In the genomic region with DNA sequence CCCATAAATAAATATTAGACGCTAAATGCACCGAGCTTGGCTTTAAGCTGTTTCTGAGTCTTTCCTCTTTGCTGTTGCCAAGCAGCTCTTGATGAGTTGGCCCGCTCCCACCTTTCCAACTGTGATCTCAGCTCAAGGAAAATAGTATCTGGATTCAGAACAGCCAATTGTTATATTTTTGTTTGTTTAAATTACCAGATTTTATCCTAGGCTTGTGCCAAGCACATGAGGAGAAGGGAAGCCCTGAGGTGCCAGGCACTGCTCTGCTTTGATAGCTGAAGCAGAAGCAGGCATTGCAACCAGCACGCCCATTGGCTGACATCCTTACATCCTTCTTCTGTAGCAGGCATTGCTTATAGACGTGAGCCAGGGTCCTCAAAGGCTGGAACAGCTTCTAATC, we compare ENCODE assay signal across 22 mouse cellular contexts.
DNase-seq lines count a peak whose midpoint lies in the region; ATAC-seq lines count a peak whose summit lies in the region.
"Had no signal": no experiment of that assay in that cellular context is flagged by ENCODE, and none has a peak within 500 bp of the region (broad histone marks: within the 10 kb centered on the region; RNA-seq: fewer than 3 reads in every experiment).

No protein-coding gene starts in this region.

- peak; percentile 27; the same call in 1 of the 2 replicates for ATAC-seq in forebrain, embryonic 13.5 days
- ATAC-seq: intestine, embryonic 15.5 days had no signal

- H3K9ac ChIP-seq in forebrain, embryonic 13.5 days: no peak overlapping the region
- H3K9ac ChIP-seq: embryonic facial prominence, embryonic 13.5 days; heart, embryonic 13.5 days; hindbrain, embryonic 14.5 days; intestine, embryonic 15.5 days; neural tube, embryonic 15.5 days had no signal

- H3K4me3 ChIP-seq in forebrain, embryonic 13.5 days: no peak overlapping the region
- H3K4me3 ChIP-seq in forebrain, embryonic 10.5 days: no peak overlapping the region
- H3K4me3 ChIP-seq: embryonic facial prominence, embryonic 13.5 days; heart, adult 2 months; heart, embryonic 13.5 days; intestine, embryonic 15.5 days; neural tube, embryonic 15.5 days had no signal

- intact Hi-C loops in heart, postnatal 25 days (cut with DNase I): no loop called here

- H3K27ac ChIP-seq in forebrain, embryonic 13.5 days: no peak overlapping the region
- no peak overlapping the region for H3K27ac ChIP-seq in forebrain, embryonic 10.5 days
- H3K27ac ChIP-seq: embryonic facial prominence, embryonic 13.5 days; heart, adult 2 months; heart, embryonic 13.5 days; hindbrain, embryonic 14.5 days; intestine, embryonic 15.5 days; macrophage; neural tube, embryonic 15.5 days had no signal

- no peaks in the 10 kb centered on the region for H3K36me3 ChIP-seq in forebrain, embryonic 13.5 days (ENCODE audit: poor library complexity, severe bottlenecking)
- no peaks in the 10 kb centered on the region for H3K36me3 ChIP-seq in forebrain, embryonic 10.5 days (replicated peaks)
- H3K36me3 ChIP-seq: embryonic facial prominence, embryonic 13.5 days; heart, embryonic 13.5 days; intestine, embryonic 15.5 days; neural tube, embryonic 15.5 days had no signal

- no peaks in the 10 kb centered on the region for H3K4me1 ChIP-seq in forebrain, embryonic 13.5 days
- H3K4me1 ChIP-seq in forebrain, embryonic 10.5 days: no peaks in the 10 kb centered on the region
- H3K4me1 ChIP-seq: embryonic facial prominence, embryonic 13.5 days; intestine, embryonic 15.5 days; neural tube, embryonic 15.5 days had no signal

- 80% methylated on average over 5 of the region's 5 CpGs for WGBS in forebrain, embryonic 13.5 days
- 83% methylated on average over 5 of the region's 5 CpGs for WGBS in forebrain, embryonic 10.5 days

- no peaks in the 10 kb centered on the region for H3K27me3 ChIP-seq in forebrain, embryonic 13.5 days
- peaks cover under 1% of the 10 kb centered on the region; the same call in 1 of the 2 replicates for H3K27me3 ChIP-seq in forebrain, embryonic 10.5 days (ENCODE audit: poor library complexity, severe bottlenecking)
- H3K27me3 ChIP-seq: embryonic facial prominence, embryonic 13.5 days; heart, embryonic 13.5 days; intestine, embryonic 15.5 days; neural tube, embryonic 15.5 days had no signal

- H3K9me3 ChIP-seq in forebrain, embryonic 13.5 days (replicated peaks): no peaks in the 10 kb centered on the region
- H3K9me3 ChIP-seq in forebrain, embryonic 10.5 days: no peaks in the 10 kb centered on the region
- H3K9me3 ChIP-seq: embryonic facial prominence, embryonic 13.5 days; heart, embryonic 13.5 days; intestine, embryonic 15.5 days; neural tube, embryonic 15.5 days had no signal

- no peak overlapping the region for H3K4me2 ChIP-seq in forebrain, embryonic 13.5 days
- H3K4me2 ChIP-seq: embryonic facial prominence, embryonic 13.5 days; heart, embryonic 13.5 days; hindbrain, embryonic 14.5 days; intestine, embryonic 15.5 days; neural tube, embryonic 15.5 days had no signal

- DNase-seq in forebrain, embryonic 10.5 days (ENCODE audit: extremely low spot score, low spot score): no peak
- peak; percentile 77 for DNase-seq in brain, adult 2 months (ENCODE audit: low read depth, low spot score)
- peak; percentile 32 to 36 for DNase-seq in cerebellum, adult 18-20 months
- peak; percentile 47 to 57 for DNase-seq in cerebellum, postnatal 14 days
- no peak for DNase-seq in frontal cortex, postnatal 10 days (ENCODE audit: low spot score in 2 of 2)
- DNase-seq in heart, postnatal 25 days (ENCODE audit: low spot score): no peak
- DNase-seq in lung, postnatal 10 days: no peak
- DNase-seq: adrenal gland, postnatal 25 days; gastrocnemius, postnatal 36 days; heart, adult 2 months; heart, postnatal 14 days; kidney, adult 8-10 months; kidney, postnatal 14 days; thymus, adult 2 months; thymus, postnatal 4 days had no signal

Comparison
In these comparisons a context has a peak if more than half of its experiments do, and no peak if none do; other contexts are left out.
1. DNase-seq: peak in brain, adult 2 months (single experiment), cerebellum, adult 18-20 months (2 of 2) and cerebellum, postnatal 14 days (2 of 2); none in forebrain, embryonic 10.5 days (single experiment), frontal cortex, postnatal 10 days (0 of 2), heart, postnatal 25 days (single experiment) and lung, postnatal 10 days (single experiment).